Mouse (Mus musculus): ENCODE measurements around the gene Abcc10.
A peak's percentile ranks its signal among the peaks of the same experiment; 100 is the strongest.

The Abcc10 gene

DNA sequence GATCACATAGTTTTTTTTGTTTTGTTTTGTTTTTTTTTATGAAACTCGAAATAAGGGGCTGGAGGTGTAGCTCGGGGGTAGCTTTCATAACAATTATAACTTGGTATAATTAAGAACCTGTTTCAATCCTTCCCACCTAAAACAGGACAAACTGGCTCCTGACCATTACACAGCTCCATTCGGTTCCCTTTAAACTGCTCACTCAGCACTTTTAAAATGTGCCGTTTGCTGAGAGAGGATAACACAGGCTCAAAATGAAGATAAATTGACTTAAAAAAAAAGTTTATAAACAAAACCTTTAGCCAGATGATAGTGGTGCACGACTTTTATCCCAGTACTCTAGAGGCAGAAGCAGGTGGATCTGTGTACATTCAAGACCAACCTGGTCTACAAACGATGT lies 42.7 kb downstream of the Abcc10 start:
- DNase-seq (ENCODE audit: low spot score), result no peak

DNA sequence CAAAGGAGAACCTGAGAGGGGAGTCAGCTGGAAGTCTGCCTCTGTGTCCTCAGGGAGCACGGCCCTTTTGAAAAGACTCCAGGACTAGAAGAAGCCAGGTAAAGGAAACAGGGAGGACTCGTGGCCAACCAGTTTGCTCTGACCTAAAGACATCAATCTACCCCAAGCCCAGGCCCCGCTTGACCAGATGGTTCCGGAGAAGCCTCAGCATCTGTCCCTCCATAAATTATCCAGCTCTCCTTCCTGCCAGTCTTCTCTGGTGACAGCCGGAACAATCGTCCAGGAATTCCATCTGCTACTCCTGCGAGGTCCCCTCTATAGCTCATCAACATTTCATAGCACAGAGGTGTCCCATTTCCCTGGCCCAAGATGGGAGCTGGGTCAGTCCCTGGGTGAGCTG lies 43.5 kb downstream of the Abcc10 start:
- DNase-seq (ENCODE audit: low spot score), result no peak

DNA sequence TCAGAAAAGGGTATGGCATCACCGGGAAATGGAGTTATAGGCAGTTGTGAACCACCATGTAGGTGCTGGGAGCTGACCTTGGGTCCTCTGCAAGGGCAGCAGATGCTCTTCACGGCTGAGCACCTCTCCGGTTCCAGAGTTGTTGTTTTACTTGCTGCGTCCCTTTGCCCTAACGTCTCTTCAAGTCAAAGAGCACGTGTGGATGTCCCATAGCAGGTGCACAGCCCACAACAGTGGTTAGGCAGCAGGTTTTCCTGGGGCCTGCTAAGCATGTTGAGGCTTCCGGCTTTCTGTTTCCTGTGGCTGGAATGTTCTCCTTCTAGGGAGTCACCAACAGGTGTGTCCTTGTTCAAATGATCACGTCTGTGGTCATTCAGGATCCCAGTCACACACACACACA lies 44.2 kb downstream of the Abcc10 start:
- DNase-seq (ENCODE audit: low spot score), result no peak

DNA sequence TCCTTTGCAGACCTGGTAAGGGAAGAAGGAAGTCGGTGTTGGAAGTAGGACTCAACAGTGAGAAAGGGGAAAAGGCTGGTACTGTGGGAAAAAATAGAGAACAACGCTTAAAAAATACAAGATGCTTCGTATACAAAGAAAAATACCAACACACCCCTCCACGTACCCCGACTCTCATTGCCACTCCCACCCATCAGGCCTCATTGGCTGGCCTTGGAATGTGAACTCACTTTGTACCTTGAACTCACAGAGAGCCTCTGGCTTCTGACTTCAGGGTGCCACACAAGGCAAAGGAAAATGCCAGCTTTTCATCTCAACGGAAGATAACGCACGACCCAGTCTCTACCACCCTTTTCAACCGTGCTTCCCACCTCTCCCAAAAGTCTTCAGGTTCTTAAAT lies 45.0 kb downstream of the Abcc10 start:
- no peak for DNase-seq (ENCODE audit: low spot score)

DNA sequence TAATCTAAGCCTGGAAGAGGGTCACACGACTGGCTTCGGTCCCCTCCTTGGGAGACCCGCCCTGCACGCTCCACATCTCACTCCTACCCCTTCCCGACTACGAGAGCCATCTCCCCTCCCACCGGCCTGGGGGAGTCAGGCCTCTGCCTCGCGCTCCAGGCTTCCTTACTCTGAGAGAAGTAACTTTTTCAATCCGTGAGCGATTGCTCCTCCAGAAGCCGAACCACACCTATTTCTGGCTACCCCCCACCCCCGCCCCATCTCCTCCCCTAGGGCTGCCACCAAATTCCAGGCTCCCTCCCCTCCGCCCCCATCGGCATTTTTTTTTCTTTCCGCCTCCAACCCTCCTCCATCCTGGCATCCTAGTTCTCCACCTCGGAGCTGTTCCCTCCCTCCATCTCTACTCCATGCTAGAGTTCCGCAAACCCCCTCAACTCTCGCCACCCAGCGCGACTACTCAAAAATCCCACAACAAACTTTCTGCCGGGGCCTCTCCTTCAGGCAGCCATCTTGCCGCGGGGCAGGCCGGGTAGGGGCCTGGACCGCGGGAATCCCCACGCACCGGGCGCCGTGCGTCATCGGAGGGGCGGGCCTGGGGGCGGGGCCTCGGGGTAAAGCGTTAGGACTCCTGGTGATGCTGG lies 45.5 kb downstream of the Abcc10 start, which contains the start of gene Tjap1:
Gene Tjap1 (minus strand): TSS at position 544 of the 641 bp plus-strand sequence.
- peak; percentile 83 for DNase-seq (ENCODE audit: low spot score)

DNA sequence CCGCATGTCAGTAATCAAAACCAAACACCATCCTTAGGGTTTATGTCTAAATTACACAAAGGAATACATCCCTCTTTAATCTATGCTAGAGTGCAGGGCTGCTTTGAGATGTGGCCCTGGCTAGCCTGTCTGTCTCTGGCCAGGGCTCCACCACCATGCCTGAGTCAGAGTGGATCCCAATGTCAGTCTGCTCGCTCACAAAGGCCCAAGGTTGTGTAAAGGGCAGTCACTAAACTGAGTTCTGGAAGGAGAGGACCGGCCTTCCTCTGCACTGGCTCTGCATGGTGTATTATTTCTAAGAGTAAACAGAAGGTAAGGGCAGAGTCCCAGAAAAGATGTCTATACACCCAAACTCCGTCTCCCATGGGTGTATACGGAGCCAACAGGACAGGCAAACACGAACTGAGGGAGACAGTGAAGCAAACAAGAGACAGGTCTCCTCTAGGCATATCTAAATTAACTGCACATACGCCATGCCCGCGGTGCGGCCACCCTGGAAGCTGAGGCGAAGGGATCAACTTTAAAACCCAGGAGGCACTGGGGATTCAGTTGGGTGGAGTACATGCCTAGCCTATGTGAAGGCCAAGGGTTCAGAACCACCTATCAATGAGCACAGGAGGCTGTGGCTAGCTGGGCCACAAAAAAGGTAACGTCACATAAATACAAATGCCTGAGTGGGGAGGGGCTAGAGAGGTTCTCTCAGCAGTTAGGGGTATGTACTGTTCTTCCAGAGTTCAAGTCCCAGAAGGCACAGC lies 50.0 kb downstream of the Abcc10 start:
- DNase-seq (ENCODE audit: low spot score), result no peak

DNA sequence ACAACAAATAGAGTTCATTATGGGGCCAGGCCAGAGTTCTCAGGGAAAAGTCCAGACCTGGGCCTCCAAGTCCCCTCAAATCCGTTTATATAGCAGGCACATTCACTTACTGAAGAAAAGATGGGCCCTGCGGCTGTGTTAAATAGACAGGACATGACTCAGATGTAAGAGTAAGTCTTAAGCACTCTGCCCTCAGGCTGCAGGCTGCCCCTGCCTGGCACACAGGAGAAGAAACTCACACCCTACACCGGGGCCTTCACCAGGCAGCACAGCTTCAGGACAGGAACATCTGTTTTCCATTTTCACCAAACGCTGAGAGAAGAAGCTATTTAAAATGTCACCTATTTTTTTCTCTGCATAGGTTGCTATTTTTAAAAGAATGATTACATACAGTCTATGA lies 50.6 kb downstream of the Abcc10 start:
- no peak for DNase-seq (ENCODE audit: low spot score)

DNA sequence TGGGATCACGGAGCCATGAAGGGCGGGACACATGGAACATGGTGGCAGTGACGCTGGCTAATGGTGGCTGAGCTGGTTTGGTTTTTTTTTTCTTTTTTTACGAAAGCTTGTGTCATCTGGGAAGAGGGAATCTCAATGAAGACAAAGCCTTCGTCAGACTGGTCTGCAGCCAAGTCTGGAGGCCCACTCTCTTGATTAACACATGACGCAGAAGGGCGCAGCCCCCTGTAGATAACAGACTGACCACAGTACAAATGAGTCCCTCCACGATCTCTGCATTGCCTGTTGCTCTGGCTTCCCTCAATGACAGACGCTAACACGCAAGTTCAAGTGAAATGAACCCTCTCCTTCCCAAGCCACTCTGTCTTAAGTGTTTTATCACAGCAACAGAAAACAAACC lies 52.6 kb downstream of the Abcc10 start:
- no peak for DNase-seq (ENCODE audit: low spot score)

DNA sequence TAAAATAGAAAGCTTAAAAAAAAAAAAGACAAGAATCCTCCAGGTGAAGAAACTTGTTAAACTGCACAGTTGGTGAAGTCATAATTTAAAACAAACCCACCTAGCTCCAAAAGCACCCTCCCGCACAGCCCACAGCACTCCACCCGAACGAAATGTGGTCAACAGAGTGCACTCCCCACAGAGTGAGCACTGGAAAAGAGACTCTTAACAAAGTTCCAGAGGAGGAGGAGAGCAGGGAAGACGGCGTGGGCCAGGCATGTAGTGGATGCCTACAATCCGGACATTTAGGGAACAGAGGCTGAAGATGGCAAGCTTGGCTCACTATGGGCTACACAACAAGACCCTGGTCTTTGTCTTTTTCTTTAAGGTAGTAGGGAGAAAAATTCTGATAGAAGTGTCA lies 53.1 kb downstream of the Abcc10 start:
- no peak for DNase-seq (ENCODE audit: low spot score)

DNA sequence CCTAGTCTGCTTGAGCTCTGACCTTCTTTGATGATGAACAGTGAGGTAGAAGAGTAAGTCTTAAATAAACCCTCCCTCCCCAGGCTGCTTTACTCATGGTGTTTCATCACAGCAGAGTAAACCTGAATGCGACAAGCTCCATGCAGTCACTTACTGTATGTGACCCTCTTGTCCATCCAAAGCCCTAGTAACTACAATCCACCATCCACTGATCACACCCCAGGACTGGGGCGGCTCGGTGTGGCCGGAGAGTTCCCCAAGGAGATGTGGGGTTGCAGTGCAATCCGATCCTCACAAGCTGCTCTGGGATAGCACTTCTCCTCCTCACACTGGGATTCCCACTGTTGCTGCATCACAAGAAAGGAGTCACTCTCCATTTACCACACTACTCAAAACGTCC lies 53.7 kb downstream of the Abcc10 start:
- no peak for DNase-seq (ENCODE audit: low spot score)

DNA sequence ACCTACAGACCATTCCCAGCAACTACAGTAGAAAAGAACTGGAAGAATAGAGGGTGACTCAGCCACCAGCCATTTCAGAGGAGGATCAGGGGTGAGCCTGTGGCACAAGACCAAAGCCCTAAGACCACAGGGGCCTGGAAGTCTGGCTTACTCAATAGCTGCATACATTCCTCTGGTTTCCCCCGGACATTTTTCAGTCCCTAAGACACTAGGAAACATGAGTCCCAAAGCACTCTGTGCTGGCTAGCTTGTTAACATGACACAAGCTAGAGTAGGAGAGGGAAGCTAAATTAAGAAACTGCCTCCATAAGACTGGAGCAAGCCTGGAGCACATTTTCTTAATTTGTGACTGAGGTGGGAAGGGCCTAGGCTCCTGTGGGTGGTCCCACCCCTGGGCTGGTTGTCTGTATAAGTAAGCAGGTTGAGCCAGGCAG lies 54.3 kb downstream of the Abcc10 start:
- DNase-seq (ENCODE audit: low spot score), result no peak

DNA sequence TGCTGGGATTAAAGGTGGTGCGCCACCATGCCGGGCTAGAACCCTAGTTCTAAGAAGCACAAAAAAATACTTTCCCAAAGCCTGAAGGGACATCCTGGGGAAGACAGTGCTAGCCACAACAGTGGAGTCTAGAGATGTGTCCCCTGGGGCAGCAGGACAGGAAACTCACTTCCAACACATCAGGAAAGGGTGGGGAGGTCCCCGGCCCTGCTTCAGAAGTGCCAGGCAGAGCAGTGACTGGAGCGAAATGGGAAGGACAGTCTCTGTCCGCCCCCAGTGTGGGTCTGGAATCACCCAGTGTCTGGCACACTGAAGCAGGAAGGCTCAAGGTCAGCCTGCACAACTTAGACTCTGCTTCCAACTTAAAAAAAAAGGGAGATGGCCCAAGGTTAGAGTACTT lies 55.5 kb downstream of the Abcc10 start:
- DNase-seq (ENCODE audit: low spot score), result no peak

DNA sequence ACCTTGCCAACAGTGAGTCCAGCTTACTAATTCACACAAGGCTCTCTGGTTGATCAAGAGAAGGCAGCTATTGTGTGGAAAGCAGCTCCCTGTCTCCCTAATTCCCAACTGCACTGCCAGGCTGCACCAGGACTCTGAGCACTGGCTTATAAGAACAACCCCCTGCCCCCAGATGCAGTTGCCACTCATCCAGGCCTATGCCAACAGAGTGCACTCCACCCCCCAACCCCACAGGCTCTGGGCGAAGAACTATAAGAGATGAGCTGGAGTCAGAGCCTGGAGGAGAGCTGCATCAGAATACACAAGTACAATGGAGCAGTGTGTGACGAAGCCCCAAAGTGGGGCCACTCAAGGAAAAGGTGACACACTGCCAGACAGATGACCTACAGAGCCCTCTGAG lies 56.1 kb downstream of the Abcc10 start:
- DNase-seq (ENCODE audit: low spot score), result no peak

DNA sequence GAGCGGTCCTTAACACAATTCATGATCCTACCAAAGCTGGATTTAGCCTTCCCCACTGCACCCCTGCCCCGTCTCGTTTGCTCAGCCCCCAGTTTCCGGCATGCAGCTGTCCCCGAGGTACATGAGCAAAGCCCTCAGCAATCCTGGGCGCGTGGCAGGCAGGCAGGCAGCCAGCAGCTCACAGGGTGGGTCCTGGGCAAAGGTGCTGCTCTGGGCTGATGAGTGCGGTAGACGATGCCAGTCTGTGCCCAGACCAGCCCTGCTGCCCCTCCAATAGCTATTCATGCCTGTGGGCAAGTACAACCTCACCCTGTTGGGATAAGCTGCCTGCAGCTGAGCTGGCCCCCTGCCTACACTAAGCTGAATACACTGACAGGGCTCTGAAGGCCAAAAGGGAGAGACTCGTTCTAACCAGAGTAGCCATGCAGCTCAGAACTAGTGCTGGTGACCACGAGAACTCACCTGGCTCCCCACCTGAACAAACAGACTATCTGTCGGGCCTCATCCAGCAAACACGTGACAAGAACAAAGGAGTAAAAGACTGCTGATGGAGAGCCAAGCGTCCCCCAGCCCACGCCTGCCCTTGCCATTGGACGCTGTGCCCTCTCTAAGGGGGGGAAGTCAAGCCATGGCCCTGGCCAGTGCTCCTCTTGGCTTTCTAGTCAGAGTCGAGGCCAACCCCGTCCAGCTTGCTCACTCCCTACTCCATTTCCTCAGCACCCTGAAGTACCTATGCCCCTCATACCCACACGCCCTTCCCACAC lies 58.2 kb downstream of the Abcc10 start:
- DNase-seq (ENCODE audit: low spot score), result peak; percentile 54

DNA sequence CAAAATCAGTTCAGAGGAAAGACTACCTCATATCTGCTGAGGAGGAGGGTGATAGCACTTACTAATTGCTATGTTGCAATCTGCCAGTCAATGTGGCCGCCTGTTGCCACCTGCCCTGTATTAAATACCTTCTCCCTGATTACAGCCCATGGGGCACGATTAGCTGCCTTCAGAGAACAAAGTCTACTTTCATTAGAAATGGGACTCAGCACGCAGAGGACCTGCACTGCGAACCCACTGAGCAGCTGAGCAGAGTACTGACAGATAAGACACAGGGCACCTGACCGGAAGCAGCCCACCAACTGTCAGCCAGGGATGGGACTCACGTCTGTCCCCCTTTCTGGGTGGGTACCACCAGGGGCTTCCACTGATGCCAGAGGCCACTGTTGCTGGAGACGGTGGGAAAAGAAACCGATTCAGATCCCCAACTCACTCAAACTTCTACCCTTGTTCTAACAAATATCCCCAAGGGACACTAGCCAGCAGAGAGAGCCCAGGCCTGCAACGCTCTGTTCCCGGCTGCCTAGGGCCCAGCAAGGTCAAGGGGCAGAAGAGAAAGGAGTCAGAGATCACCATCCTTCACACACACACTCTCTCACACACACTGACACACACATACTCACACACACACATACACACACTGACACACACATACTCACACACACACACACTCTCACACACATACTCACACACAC lies 60.0 kb downstream of the Abcc10 start:
- DNase-seq (ENCODE audit: low spot score), result no peak

DNA sequence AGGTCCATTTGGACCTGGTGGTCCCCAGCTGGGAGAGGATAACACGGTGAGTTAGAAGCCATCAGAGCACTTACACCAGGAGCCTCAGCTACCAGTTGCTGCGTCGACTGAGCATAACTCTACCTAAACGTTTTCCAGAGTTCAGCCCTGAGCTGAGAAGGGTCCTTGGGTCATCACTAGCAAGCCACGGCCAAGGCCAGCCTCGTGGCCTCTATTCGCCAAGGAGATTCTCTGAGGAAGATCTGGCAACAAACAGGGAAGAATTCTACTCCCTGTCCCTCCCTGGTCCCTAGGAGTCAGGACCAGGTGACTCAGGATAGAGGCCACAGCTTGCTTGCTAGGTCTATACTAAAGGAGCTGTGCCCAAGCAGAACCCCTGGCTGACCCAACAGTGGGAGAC lies 60.6 kb downstream of the Abcc10 start:
- no peak for DNase-seq (ENCODE audit: low spot score)

DNA sequence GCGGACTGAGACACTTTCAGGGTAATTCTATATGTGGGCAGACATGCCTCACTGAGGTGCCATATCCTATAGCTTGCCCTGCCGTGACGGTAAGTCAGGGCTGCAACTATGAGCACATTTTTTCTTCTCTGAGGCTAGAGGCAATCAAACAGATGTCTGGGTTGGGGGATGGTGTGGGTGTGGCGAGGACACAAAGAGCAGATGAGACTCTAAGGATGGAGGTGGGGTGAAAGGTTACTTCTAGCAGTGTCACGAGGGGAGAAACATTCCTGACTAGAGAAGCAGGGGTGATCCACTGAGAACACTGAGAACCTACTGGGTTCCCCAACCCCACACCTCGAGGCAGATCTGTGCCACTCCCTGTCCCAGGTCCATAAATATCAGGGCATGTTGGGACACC lies 61.2 kb downstream of the Abcc10 start:
- no peak for DNase-seq (ENCODE audit: low spot score)

DNA sequence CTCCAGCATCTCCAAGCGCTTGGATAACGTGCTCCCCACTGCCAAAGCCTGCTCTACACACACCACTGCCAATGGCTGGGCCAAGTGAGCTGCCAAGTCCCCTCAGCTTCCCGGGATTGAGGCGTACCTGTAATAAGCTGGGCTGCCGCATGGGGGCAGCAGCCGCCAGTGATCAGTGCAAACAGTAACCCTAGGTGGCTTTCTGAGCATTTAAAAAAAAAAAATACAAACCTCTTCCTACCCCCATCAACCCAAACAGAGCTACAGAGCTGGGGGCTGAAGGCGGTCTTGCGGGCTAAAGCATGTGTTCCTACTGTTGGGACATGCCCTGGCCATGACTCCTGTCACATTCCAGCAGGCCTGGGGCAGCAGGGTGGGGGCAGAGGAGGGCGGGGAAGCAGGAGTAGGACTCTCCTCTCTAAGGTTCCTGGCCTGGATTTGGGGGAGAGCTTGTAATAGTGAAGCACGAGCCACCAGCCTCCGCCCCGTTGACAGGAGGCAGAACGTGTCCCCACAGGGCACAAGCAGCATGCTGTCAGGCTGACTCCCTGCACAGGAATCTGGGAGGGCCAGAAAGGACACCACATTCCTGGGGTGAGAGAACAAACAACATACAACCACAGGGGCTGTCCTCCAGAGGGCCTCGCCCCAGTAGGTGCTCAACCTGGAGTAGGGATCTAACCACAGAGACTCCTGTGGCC lies 62.1 kb downstream of the Abcc10 start:
- DNase-seq (ENCODE audit: low spot score), result peak; percentile 73

DNA sequence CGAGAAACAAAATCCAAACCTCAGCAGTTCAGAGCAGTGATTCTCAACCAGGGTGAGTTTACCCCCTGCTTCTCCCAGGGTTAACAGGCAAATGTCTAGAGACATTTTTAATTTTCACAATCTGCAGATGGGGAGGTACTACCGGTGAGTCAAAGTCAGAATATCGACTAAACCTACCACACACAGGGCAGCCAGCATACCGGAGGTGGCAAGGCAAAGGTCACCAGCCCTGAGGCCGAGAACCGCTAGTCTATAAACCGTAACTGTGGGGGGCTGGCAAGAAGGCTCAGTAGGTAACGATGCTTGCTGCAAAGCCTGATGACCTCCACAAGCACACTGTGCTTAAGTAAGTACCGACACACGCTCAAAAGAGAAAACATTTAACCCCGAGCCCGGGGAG lies 62.6 kb downstream of the Abcc10 start:
- no peak for DNase-seq (ENCODE audit: low spot score)

DNA sequence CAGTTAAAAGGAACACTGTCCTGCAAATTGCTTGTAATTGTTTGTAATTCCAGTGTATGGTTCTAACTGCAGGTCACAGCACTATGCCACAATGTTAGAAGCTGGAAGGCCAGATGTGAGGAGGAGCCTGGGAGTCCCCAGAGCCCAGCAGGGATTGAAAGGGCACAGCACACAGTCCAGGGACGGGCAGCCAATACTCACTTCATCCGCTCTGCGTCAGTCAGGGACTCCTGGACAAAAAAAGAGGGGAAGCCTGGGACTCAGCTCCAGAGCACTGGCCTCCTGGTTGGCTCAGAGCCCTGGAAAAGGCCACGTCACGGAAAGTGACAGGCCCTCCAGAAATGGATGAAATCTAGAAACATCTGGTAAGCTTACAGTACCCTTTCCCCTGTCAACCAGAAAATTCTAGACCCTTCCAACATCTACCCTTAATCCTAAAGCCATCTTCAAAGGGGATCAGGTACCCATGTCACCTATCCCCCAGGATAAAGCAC lies 65.9 kb downstream of the Abcc10 start:
- DNase-seq (ENCODE audit: low spot score), result no peak

DNA sequence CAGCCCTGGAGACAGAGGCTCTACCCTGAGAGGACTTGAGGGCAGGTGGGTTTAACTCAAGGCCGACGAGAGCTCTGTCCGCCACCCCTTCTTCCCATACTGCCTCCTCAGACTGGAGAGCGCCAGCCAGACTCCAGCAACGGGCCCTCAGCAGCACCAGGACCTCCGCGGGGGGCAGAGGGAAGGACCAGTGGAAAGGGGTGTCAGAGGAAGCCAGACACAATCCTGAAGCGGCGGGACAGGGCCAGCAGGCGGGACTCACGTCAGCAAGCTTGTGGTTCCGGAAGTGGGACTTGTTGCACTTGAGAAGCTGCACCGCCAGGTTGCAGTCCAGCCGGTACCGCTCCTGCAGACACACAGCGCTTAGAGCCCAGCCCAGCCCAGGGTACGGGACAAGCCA lies 68.5 kb downstream of the Abcc10 start:
- DNase-seq (ENCODE audit: low spot score), result no peak
